Mouse (Mus musculus) embryonic facial prominence, embryonic 13.5 days (tissue): Measurements from ENCODE around the gene Pla2g6. TPM values are rescaled to one million over a fixed set of nuclear protein-coding genes. Genes with fewer than 3 reads are reported as not detected.

Source experiments
- ATAC-seq: fragments of 200-750 bp; cut with Nextera tagmentation; 2 replicates; pipeline ENCODE4 v1.8.0; 2017; ENCODE audit warnings: low read depth; ENCODE audit not compliant: insufficient number of reproducible peaks, insufficient read depth, low FRiP score, low TSS enrichment
- H3K27ac ChIP-seq: fragments of 300-500 bp; sonication (generic); 2 replicates; pipeline ENCODE4 v1.5.1; 2015; ENCODE audit warnings: moderate library complexity, mild to moderate bottlenecking, inconsistent platforms
- H3K27me3 ChIP-seq: fragments of 300-500 bp; sonication (generic); 2 replicates; pipeline ENCODE4 v1.6.1; 2015; ENCODE audit warnings: mild to moderate bottlenecking, inconsistent platforms
- H3K36me3 ChIP-seq: fragments of 300-500 bp; sonication (generic); 2 replicates; pipeline ENCODE4 v1.6.1; 2015; ENCODE audit warnings: mild to moderate bottlenecking, inconsistent platforms
- H3K4me1 ChIP-seq: fragments of 300-500 bp; sonication (generic); 2 replicates; pipeline ENCODE4 v1.6.1; 2015; ENCODE audit warnings: inconsistent platforms
- H3K4me2 ChIP-seq: fragments of 300-500 bp; sonication (generic); 2 replicates; pipeline ENCODE4 v1.6.1; 2015; ENCODE audit warnings: moderate library complexity, mild to moderate bottlenecking, inconsistent platforms
- H3K4me3 ChIP-seq: fragments of 300-500 bp; sonication (generic); 2 replicates; pipeline ENCODE4 v1.5.1; 2015; ENCODE audit warnings: mild to moderate bottlenecking, inconsistent platforms
- H3K9ac ChIP-seq: fragments of 300-500 bp; sonication (generic); 2 replicates; pipeline ENCODE4 v1.6.1; 2015; ENCODE audit warnings: mild to moderate bottlenecking, inconsistent platforms
- H3K9me3 ChIP-seq: fragments of 300-500 bp; sonication (generic); 2 replicates; pipeline ENCODE4 v1.6.1; 2016; ENCODE audit warnings: inconsistent platforms
- WGBS: fragments of 180-500 bp; shearing (Covaris S2); methylation state at CpG from one replicate; pipeline ENCODE4 v1.1.7; 2015; ENCODE audit warnings: mixed read lengths; 5-methylcytosine and 5-hydroxymethylcytosine counted together
- polyA plus RNA-seq: library from polyadenylated mRNA; unstranded; fragments of >200 nt; fragmentation: Nextera tagmentation; extraction: Ambion mirVana; gene quantifications from 2 replicates; pipeline ENCODE4 v1.2.1, GENCODE M21; 2015

Gene Pla2g6
- polyA plus RNA-seq, 1 experiment from 2014 or later: 11.6 TPM

DNA sequence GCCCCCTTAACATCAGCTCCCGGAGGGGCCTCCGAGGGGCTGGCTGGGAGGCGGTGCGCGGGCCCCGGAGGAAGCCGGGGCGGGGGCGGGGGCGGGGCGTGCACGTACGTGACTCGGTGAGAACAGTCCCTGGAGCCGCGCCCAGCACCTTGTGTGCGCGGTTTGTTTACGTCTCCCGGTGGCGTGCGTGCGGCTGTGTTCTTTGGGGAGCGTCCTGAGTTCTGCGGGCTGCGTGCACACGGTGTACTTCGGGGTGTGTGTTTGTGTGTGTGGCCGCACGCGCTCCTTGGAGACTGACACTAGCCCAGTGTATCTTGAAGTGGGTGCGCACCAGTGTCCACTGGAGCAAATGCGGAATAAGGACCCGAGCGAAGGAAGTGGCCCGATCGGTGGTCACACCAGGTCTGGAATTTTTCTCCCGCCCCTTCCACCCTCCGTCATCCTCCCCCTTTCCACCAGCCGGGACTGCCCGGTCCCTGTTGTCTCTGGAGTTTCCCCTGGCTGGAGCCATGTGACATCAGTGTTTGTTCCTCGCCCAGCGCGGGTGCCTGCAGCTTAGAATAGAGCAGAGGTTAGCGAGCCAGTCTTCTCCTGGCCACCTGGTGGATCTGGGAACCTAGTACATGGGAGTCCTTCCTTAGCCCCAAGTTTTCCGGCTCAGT lies 19.8 kb upstream of the Pla2g6 start:
- no peaks in the 10 kb centered on the region for H3K9me3 ChIP-seq
- 1% methylated on average over 40 of the region's 46 CpGs for WGBS
- peak overlapping the region; percentile 74 for H3K4me3 ChIP-seq
- H3K27ac ChIP-seq: peak overlapping the region; percentile 94
- H3K9ac ChIP-seq: peak overlapping the region; percentile 81
- peak; percentile 74 for ATAC-seq
- H3K27me3 ChIP-seq: peaks cover 6% of the 10 kb centered on the region; the same call in 1 of the 2 replicates
- peaks cover 22% of the 10 kb centered on the region for H3K4me1 ChIP-seq
- peak overlapping the region; percentile 89 for H3K4me2 ChIP-seq
- H3K36me3 ChIP-seq: no peaks in the 10 kb centered on the region

DNA sequence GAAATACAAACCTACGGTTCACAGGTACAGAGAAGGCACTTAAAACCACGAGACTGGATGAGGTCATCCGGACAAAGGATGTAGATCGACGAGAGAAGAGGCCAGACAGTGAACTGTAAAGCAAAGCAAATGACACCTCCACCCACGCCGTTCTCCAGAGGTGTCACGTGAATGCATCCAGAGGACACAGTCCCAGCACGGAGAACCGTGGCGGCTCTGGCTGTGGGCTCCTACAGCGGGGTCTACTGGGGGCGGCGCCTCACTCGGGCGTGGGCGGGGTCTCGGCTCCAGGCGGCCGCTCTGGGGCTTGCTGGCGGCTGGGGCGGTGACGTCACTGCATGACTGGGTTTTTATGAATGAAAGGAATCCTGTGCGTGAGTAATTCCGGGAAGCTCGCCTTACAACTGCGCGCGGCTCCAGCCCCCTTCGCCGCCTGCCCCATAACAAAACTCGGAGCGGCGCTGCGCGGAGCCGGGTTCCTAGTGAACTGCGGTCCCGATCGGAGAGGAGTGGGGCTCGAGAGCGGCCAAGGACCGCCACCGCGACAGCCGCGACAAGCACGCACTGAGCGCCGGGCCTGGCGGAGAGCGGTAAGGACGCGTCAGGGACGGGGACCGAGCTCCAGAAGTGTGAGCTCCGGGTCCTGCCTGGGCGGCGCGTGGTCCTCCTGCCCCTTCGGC lies 19.1 kb upstream of the Pla2g6 start:
- peak; percentile 83 for ATAC-seq
- no peaks in the 10 kb centered on the region for H3K36me3 ChIP-seq
- WGBS: under 1% methylated on average over 60 of the region's 61 CpGs

DNA sequence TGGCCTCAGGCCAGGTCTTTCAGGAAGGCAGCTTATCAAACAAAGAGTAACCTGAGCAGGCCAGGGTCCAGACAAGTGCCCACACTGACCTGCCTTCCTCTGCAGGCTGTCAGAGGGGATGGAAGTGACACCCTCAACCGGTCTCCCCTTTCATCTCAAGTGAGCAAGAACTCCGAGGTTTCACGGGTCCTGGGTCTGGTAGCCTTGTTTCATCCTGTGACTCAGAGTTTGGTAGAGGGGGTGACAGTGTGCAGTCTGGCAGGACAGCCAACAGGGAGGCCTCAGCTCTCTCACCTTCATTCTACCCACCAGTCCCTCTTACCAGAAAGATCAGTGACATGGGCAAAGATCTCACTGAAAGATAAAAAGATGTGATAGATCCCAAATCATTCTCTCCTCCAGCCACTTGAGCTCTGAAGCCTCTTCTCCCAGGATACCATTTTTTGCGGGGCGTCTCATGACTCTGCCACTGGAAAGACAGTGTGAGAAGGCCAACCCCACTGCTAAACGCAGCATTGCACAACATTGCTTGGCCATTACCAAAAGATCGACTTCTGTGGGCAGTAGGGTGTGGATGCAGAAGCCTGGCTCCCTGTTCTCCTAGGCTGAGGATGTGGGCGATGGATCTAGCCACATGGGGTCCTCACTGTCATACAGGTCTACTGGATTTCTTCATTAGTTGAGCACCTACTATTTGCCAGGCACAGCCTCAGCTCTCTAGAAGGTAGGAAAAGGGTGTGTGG lies 18.0 kb upstream of the Pla2g6 start, which contains the start of gene Maff:
Maff (plus strand) TSS at position 571 of the 743 bp plus-strand sequence.
- Histone ChIP-seq H3K27ac (peak within 1 kb of the TSS; percentile 94), H3K27me3 (peaks cover 6% of the 10 kb centered on the region; the same call in 1 of the 2 replicates), H3K4me3 (peak within 1 kb of the TSS; percentile 74), H3K9ac (peak within 1 kb of the TSS; percentile 81), H3K9me3 (no peaks in the 10 kb centered on the region), H3K36me3 (no peaks in the 10 kb centered on the region), H3K4me1 (peaks cover 18% of the 10 kb centered on the region), H3K4me2 (peak within 1 kb of the TSS; percentile 89)
- no peak for ATAC-seq
- WGBS: 50% methylated on average over 8 of the region's 8 CpGs

More for the DNA sequence above, 19.1 kb upstream of the Pla2g6 start:
- H3K9ac ChIP-seq: peak overlapping the region; percentile 81
- H3K9me3 ChIP-seq: no peaks in the 10 kb centered on the region
- peaks cover 6% of the 10 kb centered on the region; the same call in 1 of the 2 replicates for H3K27me3 ChIP-seq
- H3K4me1 ChIP-seq: peaks cover 22% of the 10 kb centered on the region
- H3K4me3 ChIP-seq: peak overlapping the region; percentile 74
- H3K4me2 ChIP-seq: peak overlapping the region; percentile 89
- H3K27ac ChIP-seq: peak overlapping the region; percentile 94

DNA sequence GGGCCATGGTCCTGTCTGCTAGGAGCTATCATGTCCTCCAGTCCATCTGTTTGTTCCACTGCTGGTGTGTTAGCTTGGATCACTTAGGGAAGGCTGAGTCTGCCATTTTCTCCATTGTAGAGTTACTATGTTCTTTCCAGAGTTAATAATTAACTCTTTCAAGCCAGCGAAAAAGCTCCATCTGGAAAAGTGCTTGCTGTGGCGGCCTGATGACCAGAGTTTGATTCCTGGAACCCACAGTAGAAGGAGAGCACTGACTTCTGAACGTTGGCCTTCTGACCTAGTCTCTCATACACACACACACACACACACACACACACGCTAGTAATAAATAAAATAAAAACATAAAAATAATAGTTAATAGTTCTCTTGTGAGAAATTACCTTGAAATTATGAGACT lies 16.4 kb upstream of the Pla2g6 start:
- H3K27me3 ChIP-seq: peaks cover 6% of the 10 kb centered on the region; the same call in 1 of the 2 replicates
- ATAC-seq: no peak
- H3K4me2 ChIP-seq: no peak overlapping the region
- H3K9me3 ChIP-seq: no peaks in the 10 kb centered on the region
- no peak overlapping the region for H3K4me3 ChIP-seq
- H3K4me1 ChIP-seq: peaks cover 14% of the 10 kb centered on the region
- no peak overlapping the region for H3K9ac ChIP-seq
- no peaks in the 10 kb centered on the region for H3K36me3 ChIP-seq
- H3K27ac ChIP-seq: no peak overlapping the region
- 81% methylated on average over 4 of the region's 4 CpGs for WGBS

DNA sequence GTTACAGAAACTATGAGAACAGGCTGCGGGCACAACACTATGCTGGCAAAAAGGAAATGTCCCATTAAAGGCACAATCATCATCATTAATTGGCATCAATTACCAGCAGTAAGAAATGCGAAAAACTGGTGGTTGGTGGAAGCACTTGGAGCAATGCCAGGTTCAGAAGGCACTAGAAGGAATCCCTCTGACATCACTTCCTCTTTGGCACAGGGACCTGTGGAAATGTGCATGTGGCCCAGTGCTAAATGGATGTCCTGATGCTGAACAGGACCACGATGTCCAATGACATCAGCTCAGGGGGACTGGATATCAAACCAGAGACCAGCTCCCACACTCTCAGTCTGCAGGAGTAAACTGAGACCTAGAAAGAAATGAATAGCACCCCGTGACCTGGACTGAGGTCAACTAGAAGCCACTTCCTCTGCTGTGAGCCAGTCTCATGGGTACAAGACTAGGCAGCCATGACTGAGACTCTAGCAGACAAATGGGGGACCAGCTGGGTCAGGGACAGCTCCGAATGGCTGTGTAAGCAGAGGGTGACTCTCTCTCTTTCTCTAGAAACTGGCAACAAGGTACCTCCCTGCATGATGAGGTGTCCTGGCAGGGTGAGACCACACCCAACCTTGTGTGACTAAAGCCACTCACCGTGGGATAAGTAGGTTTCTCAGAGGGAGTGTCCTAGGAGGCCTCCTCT lies 14.6 kb upstream of the Pla2g6 start:
- ATAC-seq: no peak
- Histone ChIP-seq H3K36me3 (no peaks in the 10 kb centered on the region), H3K4me3 (no peak overlapping the region), H3K9me3 (no peaks in the 10 kb centered on the region), H3K9ac (no peak overlapping the region), H3K4me2 (no peak overlapping the region), H3K27ac (no peak overlapping the region), H3K27me3 (no peaks in the 10 kb centered on the region), H3K4me1 (peaks cover 4% of the 10 kb centered on the region; the same call in 1 of the 2 replicates)
- WGBS: 75% methylated on average over 6 of the region's 6 CpGs

DNA sequence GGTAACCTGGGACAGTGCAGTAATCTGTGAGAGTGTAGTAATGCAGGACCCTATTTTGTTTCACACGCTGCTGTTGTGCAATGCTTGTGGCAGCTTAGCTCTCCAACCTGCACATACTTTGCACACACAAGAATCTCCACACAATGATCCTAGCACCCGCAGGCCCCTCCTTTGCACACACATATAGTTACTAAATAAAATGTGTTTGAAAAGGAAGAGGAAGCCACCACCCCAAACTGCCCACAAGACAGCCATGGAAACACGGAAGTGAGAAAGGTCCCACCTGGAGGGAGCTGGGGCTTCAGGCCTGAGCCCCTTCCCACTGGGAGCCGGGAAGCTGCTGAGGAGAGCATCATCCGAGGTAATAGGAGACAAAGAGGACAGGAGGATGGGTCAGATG lies 10.8 kb upstream of the Pla2g6 start:
- WGBS: 74% methylated on average over 5 of the region's 5 CpGs
- H3K4me1 ChIP-seq: peaks cover 9% of the 10 kb centered on the region
- H3K36me3 ChIP-seq: no peaks in the 10 kb centered on the region
- H3K27me3 ChIP-seq: no peaks in the 10 kb centered on the region
- no peak overlapping the region for H3K27ac ChIP-seq
- H3K9ac ChIP-seq: no peak overlapping the region
- no peak overlapping the region for H3K4me3 ChIP-seq
- no peaks in the 10 kb centered on the region for H3K9me3 ChIP-seq
- H3K4me2 ChIP-seq: no peak overlapping the region
- ATAC-seq: no peak

DNA sequence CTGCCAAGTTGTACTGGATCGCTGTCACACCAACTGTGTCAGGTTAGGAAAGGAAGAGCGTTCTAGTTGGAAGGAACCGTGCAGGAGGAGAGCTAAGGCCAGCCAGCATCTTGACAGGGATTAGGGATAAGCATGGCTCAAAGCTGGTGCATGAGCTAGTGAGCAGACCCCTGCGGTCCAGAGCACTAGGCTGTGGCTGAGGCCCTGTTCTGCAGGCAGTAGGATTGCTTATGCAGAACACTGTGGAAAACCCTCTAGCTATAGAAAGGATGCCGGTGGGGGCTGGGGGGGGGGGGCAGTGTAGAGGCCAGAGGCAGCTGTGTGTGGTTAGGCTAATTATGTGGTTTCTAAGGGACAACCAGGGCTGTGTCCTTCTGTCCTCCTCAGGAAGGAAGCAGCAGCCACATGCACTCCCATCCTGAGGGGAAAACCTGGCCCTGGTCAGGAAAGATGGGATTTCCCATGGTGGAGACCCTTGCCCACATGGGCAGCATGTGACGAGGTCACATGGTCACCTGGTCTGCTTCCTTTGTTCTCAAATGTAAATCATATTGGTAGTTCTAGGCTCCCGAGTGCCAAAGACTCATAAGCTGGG lies 7.0 kb upstream of the Pla2g6 start:
- Histone ChIP-seq H3K27ac (no peak overlapping the region), H3K4me1 (peaks cover 9% of the 10 kb centered on the region), H3K27me3 (no peaks in the 10 kb centered on the region), H3K36me3 (no peaks in the 10 kb centered on the region), H3K4me2 (no peak overlapping the region), H3K9ac (peak overlapping the region; percentile 21; the same call in 1 of the 2 replicates), H3K9me3 (no peaks in the 10 kb centered on the region), H3K4me3 (no peak overlapping the region)
- ATAC-seq: no peak
- WGBS: 47% methylated on average over 7 of the region's 7 CpGs

DNA sequence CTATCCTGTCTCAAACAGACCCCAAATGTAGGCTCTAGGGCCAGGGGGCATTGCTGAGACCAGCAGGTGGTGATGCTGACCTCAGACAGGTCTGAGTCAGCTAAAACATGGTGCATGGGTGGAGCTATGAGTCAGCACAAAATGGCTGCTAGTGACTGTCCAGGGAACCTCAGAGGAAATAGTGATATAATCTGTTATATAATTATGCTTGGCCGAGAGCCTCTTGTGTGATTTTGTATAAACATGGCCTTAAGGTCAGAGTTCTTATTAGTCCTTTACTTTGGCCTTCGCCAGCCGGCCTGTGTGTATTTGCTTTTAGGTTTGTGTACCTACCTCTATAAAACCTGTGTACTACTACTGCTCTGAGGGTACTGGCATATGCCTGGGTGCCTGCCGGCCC lies 5.2 kb upstream of the Pla2g6 start:
- H3K27ac ChIP-seq: no peak overlapping the region
- peaks cover 9% of the 10 kb centered on the region for H3K4me1 ChIP-seq
- no peak overlapping the region for H3K4me2 ChIP-seq
- H3K27me3 ChIP-seq: no peaks in the 10 kb centered on the region
- no peaks in the 10 kb centered on the region for H3K9me3 ChIP-seq
- no peaks in the 10 kb centered on the region for H3K36me3 ChIP-seq
- H3K9ac ChIP-seq: no peak overlapping the region
- no peak overlapping the region for H3K4me3 ChIP-seq
- no peak for ATAC-seq
- 66% methylated on average over 4 of the region's 4 CpGs for WGBS

DNA sequence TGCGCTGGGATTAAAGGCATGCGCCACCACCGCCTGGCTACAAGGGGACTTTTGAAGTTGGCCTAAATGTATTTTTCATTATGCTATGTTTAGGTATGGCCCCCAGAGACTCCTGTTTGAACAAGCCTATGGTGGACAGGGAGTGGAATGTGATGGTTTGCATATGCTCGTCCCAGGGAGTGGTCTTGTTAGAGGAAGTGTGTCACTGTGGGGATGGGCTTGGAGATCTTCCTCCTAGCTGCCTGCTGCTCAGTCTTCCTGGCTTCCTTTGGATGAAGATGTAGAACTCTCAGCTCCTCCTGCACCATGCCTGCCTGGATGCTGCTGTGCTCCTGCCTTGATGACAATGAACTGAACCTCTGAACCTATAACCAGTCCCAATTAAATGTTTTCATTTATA lies 2.3 kb upstream of the Pla2g6 start:
- H3K9ac ChIP-seq: no peak overlapping the region
- 48% methylated on average over 4 of the region's 4 CpGs for WGBS
- no peaks in the 10 kb centered on the region for H3K36me3 ChIP-seq
- H3K4me2 ChIP-seq: no peak overlapping the region
- no peaks in the 10 kb centered on the region for H3K9me3 ChIP-seq
- H3K27ac ChIP-seq: no peak overlapping the region
- no peaks in the 10 kb centered on the region for H3K27me3 ChIP-seq
- ATAC-seq: no peak
- peaks cover 30% of the 10 kb centered on the region for H3K4me1 ChIP-seq
- no peak overlapping the region for H3K4me3 ChIP-seq

DNA sequence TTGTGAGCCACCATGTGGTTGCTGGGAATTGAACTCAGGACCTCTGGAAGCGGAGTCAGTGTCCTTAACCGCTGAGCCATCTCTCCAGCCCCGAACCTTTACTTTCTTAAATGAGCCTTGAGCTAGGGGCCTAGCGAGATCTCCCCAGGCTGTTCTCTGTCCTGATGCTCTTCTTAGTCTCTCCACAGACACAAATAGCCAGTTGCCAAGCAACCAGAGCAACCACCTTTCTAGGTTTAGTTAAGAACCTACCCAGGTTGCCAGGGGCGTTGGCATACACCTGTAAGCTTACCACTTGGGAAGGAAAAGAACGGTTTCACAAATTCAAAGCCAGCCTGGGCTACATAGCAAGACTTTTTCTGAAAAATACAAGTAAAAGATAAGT lies 1.8 kb upstream of the Pla2g6 start:
- Histone ChIP-seq H3K27ac (no peak overlapping the region), H3K36me3 (no peaks in the 10 kb centered on the region), H3K4me3 (no peak overlapping the region), H3K27me3 (no peaks in the 10 kb centered on the region), H3K4me2 (no peak overlapping the region), H3K9me3 (no peaks in the 10 kb centered on the region), H3K9ac (no peak overlapping the region), H3K4me1 (peaks cover 30% of the 10 kb centered on the region)
- WGBS: 81% methylated on average over 6 of the region's 6 CpGs
- ATAC-seq: no peak
